Mouse (Mus musculus): ENCODE data around the gene Vapa. TPM values are rescaled to one million over a fixed set of nuclear protein-coding genes. Genes with fewer than 3 reads are reported as not detected.

The Vapa gene
- total and polyA plus RNA-seq, 3 experiments, result 56.7 to 507 (median 85.3) TPM

GRCm38 (mm10) chr17:65657958-65658357 lies 44.6 kb upstream of the Vapa start:
- peaks cover 0 to 26% of the 10 kb centered on the region in 2 experiments; a peak in 2 of 4 replicates for H3K36me3 ChIP-seq (ENCODE audit: control insufficient read depth in 1 of 2, insufficient read depth in 2 of 2, low read length in 2 of 2)
- H3K4me3 ChIP-seq (ENCODE audit: control insufficient read depth in 1 of 2, insufficient read depth in 1 of 2, low read depth in 2 of 2, low read length in 2 of 2), result no peak overlapping the region
- no peak for TF ChIP-seq ZMIZ1 (IDR thresholded peaks at IDR 0.05; ENCODE audit: low read depth, low read length)
- TF ChIP-seq BHLHE40 (IDR thresholded peaks at IDR 0.05; ENCODE audit: borderline replicate concordance, low read depth, low read length), result no peak
- no peak for TF ChIP-seq TBP (IDR thresholded peaks at IDR 0.05; ENCODE audit: low read depth, low read length)
- TF ChIP-seq NELFE (IDR thresholded peaks at IDR 0.05; ENCODE audit: low read depth, low read length), result no peak
- no peak for TF ChIP-seq MAFK (IDR thresholded peaks at IDR 0.05; ENCODE audit: borderline replicate concordance, low read depth, low read length)
- TF ChIP-seq MEF2A (IDR thresholded peaks at IDR 0.05; ENCODE audit: extremely low read depth, insufficient replicate concordance, low read depth, low read length, poor library complexity, severe bottlenecking), result no peak
- TF ChIP-seq POLR2AphosphoS5 (IDR thresholded peaks at IDR 0.05; ENCODE audit: borderline replicate concordance, low read depth, low read length), result no peak
- TF ChIP-seq RAD21 (IDR thresholded peaks at IDR 0.05; ENCODE audit: low read depth, low read length), result no peak
- TF ChIP-seq ZNF384 (IDR thresholded peaks at IDR 0.05; ENCODE audit: low read depth, low read length), result no peak
- no peak for TF ChIP-seq KAT2A (conservative IDR thresholded peaks at IDR 0.05; ENCODE audit: low read depth, low read length)
- no peak for TF ChIP-seq RCOR1 (IDR thresholded peaks at IDR 0.05; ENCODE audit: low read depth, low read length)
- no peak for TF ChIP-seq SMC3 (IDR thresholded peaks at IDR 0.05; ENCODE audit: low read depth, low read length)
- H3K4me1 ChIP-seq (ENCODE audit: control insufficient read depth in 1 of 2, insufficient read depth in 2 of 2, low read length in 2 of 2), result peaks cover 20 to 31% of the 10 kb centered on the region in 2 experiments
- H3K9ac ChIP-seq (ENCODE audit: control insufficient read depth, low read depth, low read length, poor library complexity, severe bottlenecking), result no peak overlapping the region
- H3K79me2 ChIP-seq (ENCODE audit: control insufficient read depth, insufficient read depth, low read length, poor library complexity), result no peaks in the 10 kb centered on the region
- H3K9me3 ChIP-seq (replicated peaks; ENCODE audit: insufficient read depth, low read length), result no peaks in the 10 kb centered on the region
- DNase-seq (ENCODE audit: low read depth, low spot score), result no peak
- no peaks in the 10 kb centered on the region for H3K27me3 ChIP-seq (ENCODE audit: control insufficient read depth in 1 of 2, insufficient read depth in 2 of 2, low read length in 2 of 2)
- no peak overlapping the region for H3K27ac ChIP-seq (ENCODE audit: control insufficient read depth, low read depth, low read length)

GRCm38 (mm10) chr17:65656731-65657130 lies 43.4 kb upstream of the Vapa start:
- peak; percentile 79 for DNase-seq (ENCODE audit: low read depth, low spot score)
- peak overlapping the region; percentile 47 for H3K9ac ChIP-seq (ENCODE audit: control insufficient read depth, low read depth, low read length, poor library complexity, severe bottlenecking)
- peaks cover 13 to 27% of the 10 kb centered on the region in 2 experiments for H3K4me1 ChIP-seq (ENCODE audit: control insufficient read depth in 1 of 2, insufficient read depth in 2 of 2, low read length in 2 of 2)
- TF ChIP-seq EP300 (IDR thresholded peaks at IDR 0.05; ENCODE audit: low read depth in 1 of 2, low read length in 2 of 2) (peak in 1 of 2 experiments; percentile 28; a peak in 1 of 4 replicates), ZC3H11A (IDR thresholded peaks at IDR 0.05; ENCODE audit: low read depth, low read length) (no peak), GATA1 (IDR thresholded peaks at IDR 0.05; ENCODE audit: low read depth, low read length) (peak; percentile 31; the same call in 1 of the 2 replicates), POLR2A (IDR thresholded peaks at IDR 0.05; ENCODE audit: control insufficient read depth in 1 of 2, insufficient read depth in 1 of 2, low read depth in 1 of 2, low read length in 2 of 2, poor library complexity in 1 of 2) (peak in 1 of 2 experiments; percentile 29; a peak in 1 of 4 replicates), TAL1 (IDR thresholded peaks at IDR 0.05; ENCODE audit: low read length) (0 out of 2 replicates have a peak, but pooled peaks have one; percentile 6), USF1 (IDR thresholded peaks at IDR 0.05; ENCODE audit: low read depth, low read length) (no peak), TBP (IDR thresholded peaks at IDR 0.05; ENCODE audit: low read depth, low read length) (0 out of 2 replicates have a peak, but pooled peaks have one; percentile 38), MYC (IDR thresholded peaks at IDR 0.05; ENCODE audit: low read depth, low read length) (0 out of 2 replicates have a peak, but pooled peaks have one; percentile 20)
- no peak overlapping the region for H3K4me3 ChIP-seq (ENCODE audit: control insufficient read depth in 1 of 2, insufficient read depth in 1 of 2, low read depth in 2 of 2, low read length in 2 of 2)
- no peaks in the 10 kb centered on the region for H3K79me2 ChIP-seq (ENCODE audit: control insufficient read depth, insufficient read depth, low read length, poor library complexity)
- no peaks in the 10 kb centered on the region for H3K27me3 ChIP-seq (ENCODE audit: control insufficient read depth in 1 of 2, insufficient read depth in 2 of 2, low read length in 2 of 2)
- peaks cover 0 to 22% of the 10 kb centered on the region in 2 experiments; a peak in 2 of 4 replicates for H3K36me3 ChIP-seq (ENCODE audit: control insufficient read depth in 1 of 2, insufficient read depth in 2 of 2, low read length in 2 of 2)
- H3K9me3 ChIP-seq (replicated peaks; ENCODE audit: insufficient read depth, low read length), result no peaks in the 10 kb centered on the region
- peak overlapping the region; percentile 81 for H3K27ac ChIP-seq (ENCODE audit: control insufficient read depth, low read depth, low read length)
